Mouse (Mus musculus): ENCODE measurements around the gene Armh1. TPM values are rescaled to one million over a fixed set of nuclear protein-coding genes. Genes with fewer than 3 reads are reported as not detected.
"Not testable (repeated sequence)": the region's sequence is repeated elsewhere in the genome, so short reads cannot be mapped to it uniquely, and the experiment has no call there.

Armh1 gene
- total RNA-seq, 2 experiments from 2014 or later: 0.24 to 0.59 TPM

GRCm38 (mm10) chr4:117274720-117275119, 22.8 kb upstream of the Armh1 start:
- DNase-seq (ENCODE audit: low spot score in 2 of 2): no peak
- intact Hi-C loops (cut with DNase I): loop anchor here (10.0 kb wide), 1 partner anchor 500 kb away; no protein-coding TSS in a partner anchor

GRCm38 (mm10) chr4:117272459-117272858, 20.5 kb upstream of the Armh1 start:
- no peak for DNase-seq (ENCODE audit: low spot score in 2 of 2)
- intact Hi-C loops (cut with DNase I): loop anchor here (10.0 kb wide), 1 partner anchor 502 kb away; no protein-coding TSS in a partner anchor

DNA sequence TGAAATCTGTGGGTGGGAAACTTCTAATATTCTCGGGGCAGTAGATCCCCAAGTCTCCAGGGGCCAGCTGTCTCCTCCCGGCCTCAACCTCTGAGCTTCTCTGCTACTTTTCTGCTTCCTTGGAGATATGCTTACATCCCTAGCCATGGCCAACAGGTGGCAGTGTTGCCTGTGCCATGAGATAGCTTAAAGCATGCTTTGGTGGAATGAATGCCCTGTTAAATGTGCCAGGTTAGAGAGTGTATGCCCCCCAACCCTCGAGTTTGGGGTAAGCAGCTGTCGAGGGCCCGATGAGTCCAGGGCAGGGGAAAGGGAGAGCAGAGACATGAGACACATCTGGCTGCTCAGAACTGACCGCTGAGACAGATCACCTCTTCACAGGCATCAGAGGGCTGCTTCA, 18.4 kb upstream of the Armh1 start:
- intact Hi-C loops (cut with DNase I): loop anchor here (2.0 to 10.0 kb wide), 2 partner anchors 407 to 505 kb away; no protein-coding TSS in a partner anchor

DNA sequence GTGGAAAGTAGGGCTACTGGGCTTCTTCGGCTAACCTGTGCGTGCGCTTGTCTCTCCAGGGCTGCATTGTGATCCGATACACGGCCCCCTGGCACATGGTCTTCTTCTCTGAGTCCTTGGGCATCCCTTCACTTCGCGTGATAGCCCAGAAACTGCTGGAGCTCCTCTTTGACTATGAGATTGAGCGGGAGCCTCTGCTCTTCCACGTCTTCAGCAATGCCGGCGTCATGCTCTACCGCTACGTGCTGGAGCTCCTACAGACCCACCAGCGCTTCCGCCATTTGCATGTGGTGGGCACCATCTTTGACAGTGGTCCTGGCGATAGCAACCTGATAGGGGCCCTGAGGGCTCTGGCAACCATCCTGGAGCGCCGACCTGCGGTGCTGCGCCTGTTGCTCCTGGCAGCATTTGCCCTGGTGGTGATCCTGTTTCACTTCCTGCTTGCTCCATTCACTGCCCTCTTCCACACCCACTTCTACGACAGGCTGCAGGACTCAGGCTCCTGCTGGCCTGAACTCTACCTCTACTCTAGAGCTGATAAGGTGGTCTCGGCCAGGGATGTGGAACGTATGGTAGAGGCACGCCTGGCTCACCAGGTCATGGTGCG, 16.0 kb upstream of the Armh1 start:
- intact Hi-C loops (cut with DNase I): no loop called here
- DNase-seq (ENCODE audit: low spot score in 2 of 2): no peak

More for the DNA sequence above, 18.4 kb upstream of the Armh1 start:
- DNase-seq (ENCODE audit: low spot score in 2 of 2): peak; percentile 81 to 84

- intact Hi-C loops (cut with DNase I): no loop called here
- DNase-seq (ENCODE audit: low spot score in 2 of 2): peak; percentile 84 to 90
Observed at GRCm38 (mm10) chr4:117267284-117267683, 15.4 kb upstream of the Armh1 start.

DNA sequence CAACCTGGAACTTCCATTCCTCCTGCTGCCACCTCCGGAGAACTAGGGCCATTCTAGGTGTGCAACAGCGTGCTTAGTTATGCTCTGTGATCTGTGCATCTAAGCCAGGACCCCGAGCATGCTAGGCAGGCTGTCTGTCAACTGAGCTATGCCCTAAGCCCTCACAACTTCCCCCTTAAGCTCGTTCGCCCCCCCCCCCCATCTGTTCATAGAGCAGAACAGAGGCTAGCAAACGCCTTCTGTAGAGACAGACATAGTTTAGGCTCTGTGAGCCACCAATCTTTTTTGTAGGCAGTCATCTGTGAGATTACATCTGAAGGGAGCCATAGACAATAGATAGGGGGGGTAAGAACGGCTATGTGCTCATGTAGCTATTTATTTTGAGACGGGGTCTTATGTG, 11.1 kb upstream of the Armh1 start:
- intact Hi-C loops (cut with DNase I): no loop called here

DNA sequence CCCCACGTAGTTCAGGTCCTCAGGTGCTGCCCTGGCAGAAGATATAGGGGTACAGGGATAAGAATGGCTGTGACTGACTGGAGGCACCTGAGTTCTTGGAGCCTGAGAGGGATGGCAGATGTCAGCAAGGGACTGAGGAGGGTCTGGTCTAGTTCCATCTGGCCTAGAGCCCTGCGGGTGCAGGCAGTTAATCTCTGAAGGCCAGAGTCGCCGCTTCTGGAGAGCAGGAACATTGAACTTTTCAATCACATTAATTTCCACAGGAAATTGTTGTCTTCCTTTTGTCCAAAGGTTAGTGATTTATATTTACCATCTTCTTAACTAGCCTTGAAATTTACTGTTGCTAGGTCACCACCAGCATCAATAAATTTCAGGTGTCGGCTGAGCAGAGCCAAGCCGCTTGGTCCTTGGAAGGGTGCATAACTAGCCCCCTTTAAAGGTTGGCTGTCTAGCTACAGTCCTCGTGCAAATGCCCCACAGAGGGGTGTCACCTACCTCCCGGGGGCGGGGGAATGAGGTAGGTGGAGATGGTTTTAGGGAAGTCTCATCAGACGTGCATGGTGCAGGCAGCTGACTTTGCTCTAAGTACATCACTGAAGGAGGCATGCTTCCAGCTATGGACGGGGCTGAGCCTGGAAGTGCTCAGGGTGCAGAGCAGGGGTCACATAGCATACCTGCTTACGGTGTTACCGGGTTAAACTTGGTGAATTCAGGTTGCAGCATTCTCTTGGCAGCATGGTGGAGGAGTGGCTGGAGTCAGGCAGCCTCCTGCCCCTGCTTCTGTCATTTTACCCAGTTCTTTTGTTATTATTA, 10.4 kb upstream of the Armh1 start:
- intact Hi-C loops (cut with DNase I): no loop called here
- DNase-seq (ENCODE audit: low spot score in 2 of 2): no peak

More for the DNA sequence above, 11.1 kb upstream of the Armh1 start:
- no peak for DNase-seq (ENCODE audit: low spot score in 2 of 2)

GRCm38 (mm10) chr4:117261222-117261621, 9.3 kb upstream of the Armh1 start:
- intact Hi-C loops (cut with DNase I): no loop called here
- DNase-seq (ENCODE audit: low spot score in 2 of 2): no peak

GRCm38 (mm10) chr4:117259909-117260308, 8.0 kb upstream of the Armh1 start:
- DNase-seq (ENCODE audit: low spot score in 2 of 2); intact Hi-C loops (cut with DNase I): not testable (repeated sequence)

DNA sequence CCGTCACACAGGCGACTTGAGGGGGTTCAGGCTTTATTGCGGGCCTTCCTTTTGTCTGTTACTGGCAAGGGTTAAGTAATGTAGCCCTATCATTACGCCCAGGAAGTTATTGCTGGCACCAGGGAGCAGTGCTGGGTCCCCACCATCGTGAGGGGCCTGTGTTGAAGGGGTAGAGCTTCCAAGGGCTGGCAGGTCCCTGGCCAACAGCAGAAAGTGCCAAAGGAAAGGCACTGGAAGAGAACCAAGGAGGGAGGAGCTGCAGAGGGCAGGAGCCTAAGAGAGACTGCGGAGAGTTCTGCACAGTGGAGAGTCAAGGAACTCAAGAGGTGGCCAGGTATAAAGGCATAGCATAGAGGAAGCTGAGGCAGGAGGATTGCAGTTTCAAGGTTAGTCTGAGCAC, 2.7 kb upstream of the Armh1 start:
- intact Hi-C loops (cut with DNase I): no loop called here
- DNase-seq (ENCODE audit: low spot score in 2 of 2): no peak

GRCm38 (mm10) chr4:117254017-117254627, 2.2 kb upstream of the Armh1 start:
- DNase-seq (ENCODE audit: low spot score in 2 of 2): no peak
- intact Hi-C loops (cut with DNase I): no loop called here

DNA sequence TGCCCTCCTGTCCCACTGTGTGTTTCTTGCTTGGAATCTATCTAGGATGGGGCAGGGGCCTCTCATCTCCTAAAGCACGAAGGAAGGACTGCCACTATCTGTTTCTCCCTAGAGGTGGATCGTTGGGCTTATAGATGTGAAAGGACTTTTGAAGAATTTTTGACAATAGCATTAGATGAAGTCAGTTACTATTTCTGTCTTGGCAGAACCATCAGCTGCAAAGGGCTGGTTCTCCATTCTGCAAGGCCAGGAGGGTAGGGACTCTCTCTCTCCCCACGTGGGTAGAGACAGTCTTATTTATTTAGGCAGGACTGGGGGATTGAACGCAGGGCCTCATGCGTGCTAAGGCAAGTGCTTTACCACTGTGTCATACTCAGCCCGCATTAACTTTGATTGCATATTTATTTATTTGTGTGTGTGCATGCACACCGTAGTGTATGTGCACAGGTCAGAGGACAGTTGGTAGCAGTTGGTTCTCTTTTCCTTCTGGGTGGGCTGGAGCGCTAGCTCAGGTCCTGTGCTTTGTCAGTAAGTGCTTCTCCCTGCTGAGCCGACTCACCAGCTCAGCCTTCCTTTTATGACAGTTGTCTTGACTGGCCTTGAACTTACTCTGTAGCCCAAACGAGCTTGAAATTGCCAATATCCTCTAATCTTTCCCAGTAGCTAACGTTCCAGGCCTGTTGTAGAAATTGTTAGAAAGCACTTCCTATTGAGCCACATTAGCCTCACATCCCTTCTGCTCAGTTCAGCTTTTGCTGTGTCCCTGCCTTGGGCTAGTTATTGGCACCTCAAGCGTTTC, 1.5 kb upstream of the Armh1 start:
- intact Hi-C loops (cut with DNase I): no loop called here
- DNase-seq (ENCODE audit: low spot score in 2 of 2): no peak

- no peak for DNase-seq (ENCODE audit: low spot score in 2 of 2)
- intact Hi-C loops (cut with DNase I): no loop called here
Observed at GRCm38 (mm10) chr4:117252755-117253154, 830 bp upstream of the Armh1 start.

- intact Hi-C loops (cut with DNase I): no loop called here
- DNase-seq (ENCODE audit: low spot score in 2 of 2): no peak
Observed at GRCm38 (mm10) chr4:117252351-117252750, 426 bp upstream of the Armh1 start.

GRCm38 (mm10) chr4:117250982-117251381, 943 bp downstream of the Armh1 start:
- no peak for DNase-seq (ENCODE audit: low spot score in 2 of 2)
- intact Hi-C loops (cut with DNase I): no loop called here

DNA sequence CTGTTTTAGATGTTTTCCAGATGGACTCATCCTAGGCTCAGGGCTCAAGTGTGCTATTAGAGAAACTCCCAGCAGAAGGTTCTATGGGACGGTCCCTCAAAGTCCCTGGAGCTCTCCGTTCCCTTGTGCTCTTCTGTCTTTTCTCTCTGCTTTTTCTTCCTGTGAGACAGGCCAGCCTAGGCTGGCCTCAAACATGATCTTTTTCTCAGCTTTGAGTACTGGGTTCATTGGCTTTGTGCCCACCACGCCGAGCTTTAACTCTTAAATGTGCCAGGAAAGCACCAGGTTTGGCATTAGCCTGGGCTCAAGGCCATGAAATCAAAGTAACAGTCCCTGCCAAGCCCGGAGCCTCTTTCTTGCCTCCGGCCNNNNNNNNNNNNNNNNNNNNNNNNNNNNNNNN, 11.1 kb downstream of the Armh1 start:
- DNase-seq (ENCODE audit: low spot score in 2 of 2): no peak

DNA sequence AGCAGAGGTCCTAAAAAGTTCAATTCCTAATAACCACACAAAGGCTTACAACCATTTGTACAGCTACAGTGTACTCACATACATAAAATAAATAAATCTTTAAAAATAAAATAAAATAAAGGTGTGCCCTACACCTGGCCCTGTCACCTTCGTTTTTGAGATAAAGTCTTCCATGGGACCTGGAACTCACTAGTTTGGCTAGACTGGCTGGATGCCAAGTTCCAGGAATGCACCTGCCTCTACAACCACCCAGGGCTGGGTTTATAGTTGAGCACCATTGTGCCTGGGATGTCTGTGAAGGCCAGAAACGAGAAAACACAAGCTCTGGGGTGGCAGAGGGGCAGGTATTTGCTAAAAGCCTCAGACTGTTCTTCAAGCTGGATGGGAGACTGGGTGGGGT, 12.8 kb downstream of the Armh1 start:
- DNase-seq (ENCODE audit: low spot score in 2 of 2): no peak
- intact Hi-C loops (cut with DNase I): no loop called here

More for the DNA sequence above, 11.1 kb downstream of the Armh1 start:
- intact Hi-C loops (cut with DNase I): no loop called here

DNA sequence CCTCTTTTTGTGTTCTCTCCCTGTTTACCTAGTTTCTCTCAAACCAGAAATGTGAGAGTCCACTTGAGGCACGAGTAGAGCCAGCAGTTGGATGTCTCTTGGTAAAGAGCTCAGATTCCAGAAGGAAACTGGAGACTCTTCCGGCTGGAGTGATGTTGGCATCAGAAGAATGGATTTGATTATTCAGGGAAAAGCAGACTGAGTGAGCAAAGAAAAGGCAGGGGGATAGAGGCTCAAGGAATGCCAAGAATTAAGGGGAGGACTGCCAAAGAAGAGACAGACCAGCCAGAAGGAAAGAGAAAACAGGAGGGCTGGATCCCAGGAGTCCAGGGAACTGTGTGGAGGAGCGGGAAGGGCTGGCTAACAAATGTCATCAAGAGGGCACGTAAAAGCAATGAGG, 16.1 kb downstream of the Armh1 start:
- intact Hi-C loops (cut with DNase I): no loop called here
- no peak for DNase-seq (ENCODE audit: low spot score in 2 of 2)

GRCm38 (mm10) chr4:117234166-117234741, 17.7 kb downstream of the Armh1 start:
- intact Hi-C loops (cut with DNase I): no loop called here
- no peak for DNase-seq (ENCODE audit: low spot score in 2 of 2)
